Mouse (Mus musculus): ENCODE results near the gene Zfhx3.

Zfhx3 gene

GRCm38 (mm10) chr8:108101131-108101530, 158.7 kb downstream of the Zfhx3 start:
- peak; percentile 11 for DNase-seq

- no peak for DNase-seq
These were observed 159.8 kb downstream of the Zfhx3 start for GRCm38 (mm10) chr8:108101978-108102865.

DNA sequence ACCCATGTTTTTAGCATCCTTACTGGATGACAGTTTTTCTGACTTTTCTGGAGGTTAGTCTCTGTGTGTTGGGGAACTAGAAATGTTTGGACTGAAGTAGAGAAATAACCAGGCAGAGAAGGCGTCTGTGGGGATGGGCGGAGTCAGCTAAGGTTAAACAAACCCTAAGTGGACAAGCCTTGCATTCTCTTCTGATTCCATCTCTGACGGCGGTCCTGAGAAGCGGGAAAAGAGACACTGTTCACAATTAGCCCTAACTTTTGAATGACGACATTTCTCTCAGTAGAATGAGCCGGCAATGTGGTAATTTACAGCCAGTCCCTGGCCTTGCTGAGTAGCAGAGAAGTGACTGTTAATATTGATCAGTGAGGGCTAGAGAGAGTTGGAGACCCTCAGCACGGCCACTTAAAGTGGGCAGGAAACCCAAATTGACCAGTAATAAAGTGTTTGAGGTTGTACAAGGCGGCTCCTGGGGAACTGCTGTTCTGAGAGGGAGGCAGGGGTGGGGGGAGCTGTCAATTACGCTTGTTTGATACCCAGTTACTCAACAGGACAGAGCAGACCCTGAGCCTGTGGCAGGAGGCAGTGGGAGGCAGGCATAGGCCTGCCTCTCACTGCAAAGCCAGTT, 162.1 kb downstream of the Zfhx3 start:
- no peak for DNase-seq

- no peak for DNase-seq
These were observed 182.6 kb downstream of the Zfhx3 start for GRCm38 (mm10) chr8:108125053-108125452.

DNA sequence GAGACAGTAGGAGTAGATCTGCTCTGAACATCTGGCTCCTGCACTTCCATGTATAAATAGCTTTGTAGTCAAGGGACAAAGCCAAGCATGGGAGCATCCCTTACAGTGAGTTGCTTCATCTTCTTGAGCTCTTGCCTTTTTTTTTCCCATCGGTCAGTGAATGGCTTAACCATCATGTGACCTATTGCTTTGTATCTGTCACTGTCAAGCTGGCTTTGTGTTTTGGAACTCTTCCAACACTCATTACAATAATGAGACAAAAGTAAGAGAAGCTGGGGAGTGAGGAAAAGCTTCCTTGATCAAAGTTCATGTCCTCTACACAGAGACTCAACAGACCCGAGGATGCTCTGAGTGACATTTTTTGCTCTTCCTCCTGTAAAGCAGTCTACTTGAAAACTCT, 183.0 kb downstream of the Zfhx3 start:
- DNase-seq, result no peak

- DNase-seq, result no peak
These were observed 204.1 kb downstream of the Zfhx3 start for GRCm38 (mm10) chr8:108146536-108146935.

DNA sequence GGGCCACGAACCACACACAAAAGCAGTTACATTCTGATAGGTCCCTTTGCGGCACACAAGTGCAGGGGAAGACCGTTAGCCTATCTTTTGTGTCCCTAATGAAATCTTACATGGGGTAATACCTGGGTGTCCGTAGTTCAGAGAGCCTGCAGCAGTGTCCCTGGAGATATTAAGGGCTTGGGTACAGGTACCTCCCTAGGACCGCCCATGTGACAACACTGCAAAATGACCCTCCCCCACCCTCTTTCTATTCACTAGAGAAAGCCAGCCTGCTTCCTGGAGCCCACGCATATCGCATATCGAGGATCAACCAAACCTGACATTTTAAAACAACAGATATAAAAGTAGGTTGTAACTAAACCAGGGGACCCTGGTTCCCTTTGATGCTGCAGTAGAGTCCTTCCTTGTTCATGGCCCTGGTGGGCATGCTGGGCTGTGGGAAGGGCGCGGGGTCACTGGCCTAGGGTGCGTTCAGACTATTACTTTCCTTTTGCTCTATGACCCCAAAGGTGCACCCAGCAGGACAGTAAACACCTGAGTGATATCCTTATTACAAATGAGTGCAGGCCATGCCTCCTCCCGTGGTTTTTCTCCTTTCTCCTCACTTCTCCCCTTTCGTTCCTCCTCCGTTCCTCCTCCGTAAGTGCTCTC, 206.3 kb downstream of the Zfhx3 start:
- DNase-seq, result no peak

- DNase-seq, result no peak
These were observed 228.4 kb downstream of the Zfhx3 start for GRCm38 (mm10) chr8:108170804-108171203.

DNA sequence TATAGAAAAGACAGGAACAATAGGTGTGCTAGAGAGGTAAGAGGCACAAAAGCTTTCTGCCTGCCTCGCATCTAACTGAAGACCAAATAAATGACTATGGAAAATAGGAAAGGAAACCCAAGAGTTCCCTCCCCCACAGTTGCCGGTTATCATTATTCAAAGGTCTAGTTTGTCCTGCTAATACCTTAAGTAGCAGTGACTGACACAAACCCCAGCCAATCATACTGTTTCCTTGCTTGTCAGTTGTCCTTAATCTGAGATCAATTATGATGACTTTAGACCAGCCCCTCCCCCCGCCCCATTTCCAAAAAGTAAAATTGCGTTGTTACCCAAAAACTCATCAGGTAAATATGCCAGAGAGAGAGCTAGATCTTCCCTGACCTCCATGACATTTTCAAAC, 240.9 kb downstream of the Zfhx3 start:
- DNase-seq, result no peak

DNA sequence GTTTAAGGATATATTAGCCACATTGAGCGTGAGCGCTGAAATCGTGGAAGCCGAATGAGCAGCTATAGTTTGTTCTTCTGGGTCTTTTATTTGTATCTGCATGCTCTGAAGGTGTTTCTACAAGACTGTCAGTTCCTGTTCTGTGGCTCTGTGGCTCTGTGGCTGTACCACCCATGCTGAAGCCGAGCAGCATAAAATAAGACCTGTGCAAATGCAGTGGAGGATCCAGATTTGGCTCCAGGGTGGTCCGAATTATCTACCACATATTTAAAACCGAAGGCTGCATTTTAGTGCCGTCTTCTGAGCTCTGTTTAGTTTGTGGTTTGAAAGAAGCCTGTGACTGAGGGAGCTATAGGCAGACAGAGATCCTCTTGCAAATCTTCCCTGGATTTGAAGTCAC, 241.5 kb downstream of the Zfhx3 start:
- DNase-seq, result no peak

- no peak for DNase-seq
These were observed 243.8 kb downstream of the Zfhx3 start for GRCm38 (mm10) chr8:108186289-108186688.

- DNase-seq, result no peak
These were observed 245.6 kb downstream of the Zfhx3 start for GRCm38 (mm10) chr8:108188044-108188443.

DNA sequence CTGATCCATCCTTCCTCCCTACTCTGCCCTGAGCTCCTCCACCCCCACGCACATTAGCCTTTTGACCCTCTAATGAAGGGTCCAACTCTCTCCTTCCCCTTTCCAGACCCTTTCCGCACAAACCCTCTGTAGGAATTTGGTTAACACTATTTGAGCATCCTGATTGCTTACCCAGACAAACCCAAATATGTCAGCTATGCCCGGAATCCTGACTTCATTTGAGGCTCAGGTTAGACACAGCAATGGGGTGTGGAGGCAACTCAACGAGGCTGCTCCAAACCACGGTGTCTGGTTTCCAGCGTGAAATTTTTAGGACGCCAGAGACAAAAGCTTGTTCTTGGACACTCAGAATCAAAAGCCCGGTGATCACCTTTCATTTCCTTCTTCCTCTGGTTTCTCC, 252.1 kb downstream of the Zfhx3 start:
- DNase-seq, result no peak

GRCm38 (mm10) chr8:108215026-108215425, 272.6 kb downstream of the Zfhx3 start:
- DNase-seq, result no peak

- no peak for DNase-seq
These were observed 275.9 kb downstream of the Zfhx3 start for GRCm38 (mm10) chr8:108218171-108218840.

GRCm38 (mm10) chr8:108220511-108220910, 278.1 kb downstream of the Zfhx3 start:
- DNase-seq, result no peak

DNA sequence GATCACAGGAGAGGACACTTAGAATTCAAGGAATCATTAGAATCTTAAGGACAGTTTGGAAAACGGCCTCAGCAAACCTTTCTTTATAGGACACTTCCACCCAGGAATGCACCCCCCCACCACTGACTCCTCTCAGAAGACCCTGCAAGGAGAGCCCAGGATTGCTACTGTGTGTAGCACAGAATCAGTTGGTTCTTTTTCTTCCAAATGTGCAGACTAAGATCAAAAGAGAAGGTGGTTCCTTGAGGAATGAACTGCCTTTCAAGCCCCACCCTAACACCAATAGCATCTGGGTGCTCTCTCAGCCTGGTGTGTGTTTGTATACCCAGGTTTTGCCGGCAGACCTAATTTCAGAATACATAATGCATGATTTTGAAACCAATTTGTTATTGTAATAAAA, 279.6 kb downstream of the Zfhx3 start:
- DNase-seq, result no peak

GRCm38 (mm10) chr8:108232326-108232725, 289.9 kb downstream of the Zfhx3 start:
- DNase-seq, result no peak

GRCm38 (mm10) chr8:108234481-108234880, 292.0 kb downstream of the Zfhx3 start:
- no peak for DNase-seq

GRCm38 (mm10) chr8:108236715-108237114, 294.3 kb downstream of the Zfhx3 start:
- DNase-seq, result no peak

GRCm38 (mm10) chr8:108239531-108239930, 297.1 kb downstream of the Zfhx3 start:
- DNase-seq, result no peak

DNA sequence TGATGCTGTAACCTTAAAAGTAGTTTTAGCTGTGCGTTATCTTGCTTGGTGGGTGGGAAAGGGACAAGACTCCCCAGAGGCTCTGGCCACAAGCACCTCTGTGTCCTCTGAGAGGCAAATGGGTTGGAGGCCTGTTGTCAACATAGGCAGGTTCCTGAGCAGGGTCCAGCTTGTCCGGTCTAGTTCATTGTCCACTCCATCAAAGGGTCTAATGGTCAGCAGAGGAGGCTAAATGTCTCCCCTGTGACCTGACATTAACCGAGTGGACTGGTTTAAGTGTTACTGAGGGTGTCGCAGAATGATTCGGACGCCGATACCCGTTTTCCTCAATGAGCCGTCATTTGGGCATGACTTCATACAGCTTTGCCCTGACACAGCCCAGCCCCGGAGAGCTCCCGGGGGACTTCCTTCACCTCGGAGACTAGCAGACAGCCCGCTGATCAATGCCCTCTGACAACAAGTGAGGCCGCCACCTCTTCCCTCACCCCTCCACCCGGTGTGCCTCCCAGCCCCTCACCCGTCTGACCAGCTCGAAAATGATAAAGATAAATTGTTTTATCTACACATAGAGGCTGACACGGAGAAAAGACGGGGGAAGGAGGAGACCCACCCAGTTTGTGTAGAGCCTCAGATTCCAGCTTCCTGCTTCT, 298.7 kb downstream of the Zfhx3 start:
- DNase-seq, result no peak

GRCm38 (mm10) chr8:108243270-108243669, 300.8 kb downstream of the Zfhx3 start:
- DNase-seq, result no peak

All from right cerebral cortex, postnatal 25 days (tissue).